Mouse (Mus musculus): ENCODE measurements at regions not wholly inside any gene's neighbourhood (a gene's known extent, or its start where the extent isn't known, plus 50 kb on each side); places are given as distances from the start of the nearest gene placed in this dataset.

DNA sequence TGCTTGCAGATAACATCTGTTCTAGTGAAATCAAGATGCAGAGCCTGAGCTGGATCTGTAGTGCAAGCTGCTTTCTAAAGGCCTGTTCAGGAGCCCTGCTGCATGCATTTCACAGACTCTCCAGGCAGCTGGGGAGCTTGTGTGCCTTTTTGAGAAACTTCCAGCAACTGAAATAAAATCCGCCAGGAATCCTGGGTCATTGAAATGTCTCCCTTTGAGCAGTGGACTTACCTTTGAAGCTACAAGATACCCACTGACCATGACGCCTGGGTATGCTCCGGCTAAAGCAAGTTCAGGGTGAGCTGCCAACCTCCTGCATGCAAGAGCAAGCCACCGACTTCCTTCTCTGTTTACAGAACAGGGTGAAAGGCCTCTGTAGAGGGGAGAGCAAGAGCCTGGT lies 278.7 kb downstream of the Cenpw start:
- no peak overlapping the region for H3K4me2 ChIP-seq (replicated peaks)
- no peak overlapping the region for H3K9ac ChIP-seq (replicated peaks)
- no peaks in the 10 kb centered on the region for H3K27me3 ChIP-seq
- H3K9me3 ChIP-seq = no peaks in the 10 kb centered on the region
- H3K27ac ChIP-seq = no peak overlapping the region
- ATAC-seq = no peak
- no peaks in the 10 kb centered on the region for H3K4me1 ChIP-seq (replicated peaks)
- no peaks in the 10 kb centered on the region for H3K36me3 ChIP-seq
- 33% methylated on average over 4 of the region's 4 CpGs for WGBS
- no peak overlapping the region for H3K4me3 ChIP-seq (replicated peaks)

DNA sequence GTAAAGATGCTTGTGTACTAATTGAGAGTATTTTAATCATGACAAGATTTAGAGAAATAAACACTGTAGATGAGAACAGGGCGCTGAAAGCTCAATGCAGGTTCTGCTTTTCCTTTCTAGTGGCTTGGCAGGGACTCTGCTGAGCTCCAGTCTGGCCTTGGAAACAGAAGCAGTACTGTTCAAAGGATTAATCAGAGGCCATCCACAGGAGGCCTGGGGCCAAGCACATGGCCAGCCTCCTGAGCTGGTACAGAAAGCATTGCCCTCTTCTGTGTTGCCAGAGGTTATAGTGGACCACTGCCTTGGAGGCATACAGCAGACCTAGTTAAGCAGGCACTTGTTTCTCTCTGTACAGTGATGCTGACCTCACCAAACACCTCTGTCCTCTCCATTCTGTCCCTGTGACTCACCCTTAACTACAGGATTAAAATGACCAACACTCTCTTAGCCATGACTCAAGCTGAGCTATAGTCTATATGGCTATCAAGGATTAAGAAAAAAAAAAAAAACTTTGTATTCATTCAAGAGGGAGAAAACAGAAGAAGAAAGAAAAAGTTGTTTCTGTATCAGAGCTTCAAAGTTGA lies 302.5 kb downstream of the Cenpw start:
- H3K27me3 ChIP-seq = no peaks in the 10 kb centered on the region
- whole genome bisulfite sequencing = 31% methylated on average over 1 of the region's 1 CpGs
- no peaks in the 10 kb centered on the region for H3K9me3 ChIP-seq
- H3K4me3 ChIP-seq (replicated peaks) = no peak overlapping the region
- H3K4me1 ChIP-seq (replicated peaks) = no peaks in the 10 kb centered on the region
- ATAC-seq = no peak
- H3K4me2 ChIP-seq (replicated peaks) = no peak overlapping the region
- H3K36me3 ChIP-seq = no peaks in the 10 kb centered on the region
- H3K9ac ChIP-seq (replicated peaks) = no peak overlapping the region
- no peak overlapping the region for H3K27ac ChIP-seq

DNA sequence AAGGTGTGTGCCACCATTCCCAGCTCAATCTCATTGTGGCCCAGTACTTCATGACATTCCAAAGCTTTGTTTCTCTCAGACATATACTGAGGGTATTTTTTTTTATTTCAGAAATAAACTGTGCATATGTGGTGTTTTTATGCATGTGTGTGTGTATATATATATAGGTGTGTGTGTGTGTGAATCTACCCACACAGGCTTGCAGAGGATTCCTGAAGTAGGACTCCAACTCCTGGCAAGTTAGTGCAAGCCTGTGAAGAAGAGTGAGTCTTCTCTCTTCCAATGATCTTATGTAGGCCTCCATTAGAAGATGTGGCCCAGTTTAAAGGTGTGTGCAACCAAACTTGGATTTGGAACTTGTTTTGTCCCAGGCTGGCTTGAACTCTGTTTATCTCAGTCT lies 328.9 kb upstream of the Rspo3 start:
- H3K27me3 ChIP-seq = no peaks in the 10 kb centered on the region
- H3K4me1 ChIP-seq (replicated peaks) = no peaks in the 10 kb centered on the region
- no peak overlapping the region for H3K27ac ChIP-seq
- H3K4me3 ChIP-seq (replicated peaks) = no peak overlapping the region
- ATAC-seq = no peak
- H3K9ac ChIP-seq (replicated peaks) = no peak overlapping the region
- H3K36me3 ChIP-seq = no peaks in the 10 kb centered on the region
- no peak overlapping the region for H3K4me2 ChIP-seq (replicated peaks)
- H3K9me3 ChIP-seq = no peaks in the 10 kb centered on the region

- Histone ChIP-seq H3K4me1 (replicated peaks) (no peaks in the 10 kb centered on the region), H3K4me3 (replicated peaks) (no peak overlapping the region), H3K36me3 (no peaks in the 10 kb centered on the region), H3K9me3 (no peaks in the 10 kb centered on the region), H3K27me3 (no peaks in the 10 kb centered on the region), H3K27ac (no peak overlapping the region), H3K4me2 (replicated peaks) (no peak overlapping the region), H3K9ac (replicated peaks) (no peak overlapping the region)
- ATAC-seq = no peak
- WGBS = 7% methylated on average over 2 of the region's 2 CpGs
Measured at GRCm38 (mm10) chr10:29855749-29856313, 320.2 kb upstream of the Rspo3 start.

DNA sequence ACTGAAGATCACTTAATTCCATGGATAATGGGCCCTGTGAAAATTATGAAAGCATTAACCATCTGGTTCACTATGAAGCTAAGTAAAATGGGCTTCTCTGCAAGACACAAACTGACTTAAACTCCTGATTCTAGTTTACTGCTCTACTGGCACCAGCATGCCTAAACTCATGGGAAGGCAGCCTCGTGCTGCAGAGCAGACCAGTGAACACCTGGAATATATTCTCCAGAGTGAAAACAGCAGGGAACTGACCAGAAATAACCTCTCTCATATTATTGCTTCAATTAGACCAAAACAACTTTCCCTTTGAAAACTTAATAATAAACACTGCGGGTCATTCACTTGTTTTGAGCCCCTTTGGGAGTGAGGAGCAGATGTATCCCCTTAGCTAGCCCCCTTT lies 316.8 kb upstream of the Rspo3 start:
- H3K36me3 ChIP-seq = no peaks in the 10 kb centered on the region
- no peak overlapping the region for H3K27ac ChIP-seq
- H3K9me3 ChIP-seq = no peaks in the 10 kb centered on the region
- no peak overlapping the region for H3K4me2 ChIP-seq (replicated peaks)
- ATAC-seq = no peak
- H3K4me1 ChIP-seq (replicated peaks) = no peaks in the 10 kb centered on the region
- no peak overlapping the region for H3K9ac ChIP-seq (replicated peaks)
- no peak overlapping the region for H3K4me3 ChIP-seq (replicated peaks)
- no peaks in the 10 kb centered on the region for H3K27me3 ChIP-seq
- whole genome bisulfite sequencing = 74% methylated on average over 2 of the region's 2 CpGs

DNA sequence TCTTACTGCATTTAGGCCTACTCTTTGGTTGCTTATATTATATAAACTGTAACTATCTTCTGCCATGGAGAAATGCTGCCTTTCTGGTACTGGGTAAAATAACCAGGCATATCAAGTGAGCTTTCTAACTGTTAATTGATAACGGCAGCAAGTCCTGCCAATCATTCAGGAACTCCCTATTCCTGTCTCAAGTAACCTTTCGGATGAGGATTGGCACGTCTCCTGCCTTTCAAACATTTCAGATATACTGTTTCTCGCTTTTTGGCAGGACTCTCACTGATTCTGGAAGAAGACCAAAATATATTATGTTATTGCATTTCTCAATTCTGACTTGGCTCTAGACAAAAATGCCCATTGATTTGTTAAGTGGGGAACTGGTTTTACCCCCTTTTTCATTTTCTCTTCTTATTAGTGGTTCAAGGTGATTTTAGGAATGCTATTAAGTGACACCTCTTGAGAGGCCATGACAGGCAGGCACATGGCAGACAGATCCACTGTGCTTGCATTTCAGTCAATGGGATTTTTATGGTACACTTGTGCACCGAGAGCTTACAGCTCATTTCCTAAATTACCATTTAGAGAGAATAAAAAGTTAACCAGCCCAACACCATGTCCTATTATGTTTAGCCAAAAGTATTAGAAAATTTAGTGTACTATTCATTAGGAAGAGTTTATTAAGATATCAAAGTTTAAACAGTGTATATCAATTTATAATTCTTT lies 289.4 kb upstream of the Rspo3 start:
- Histone ChIP-seq H3K9me3 (no peaks in the 10 kb centered on the region), H3K4me3 (replicated peaks) (no peak overlapping the region), H3K4me1 (replicated peaks) (no peaks in the 10 kb centered on the region), H3K36me3 (no peaks in the 10 kb centered on the region), H3K9ac (replicated peaks) (no peak overlapping the region), H3K4me2 (replicated peaks) (no peak overlapping the region), H3K27ac (no peak overlapping the region), H3K27me3 (no peaks in the 10 kb centered on the region)
- ATAC-seq = no peak
- 85% methylated on average over 5 of the region's 5 CpGs for WGBS

DNA sequence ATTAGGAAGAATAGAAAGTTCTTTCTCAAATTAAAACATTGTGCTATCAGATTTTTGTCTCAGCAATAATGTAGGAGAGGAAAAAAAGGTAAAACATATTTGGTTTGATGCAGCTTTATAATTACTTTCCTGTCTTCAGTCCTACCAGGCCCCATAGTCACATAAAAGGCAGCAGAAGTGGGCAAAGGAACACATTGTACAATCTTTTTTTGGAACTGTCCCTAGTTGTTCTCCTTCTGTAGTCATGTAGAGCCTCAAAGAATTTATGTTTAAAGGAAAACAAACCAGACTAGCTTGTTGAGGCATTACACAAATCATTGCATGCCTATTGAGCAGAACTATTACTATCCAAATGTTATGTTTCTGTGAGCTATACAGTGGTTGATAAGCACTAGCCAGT lies 288.7 kb upstream of the Rspo3 start:
- Histone ChIP-seq H3K4me2 (replicated peaks) (no peak overlapping the region), H3K36me3 (no peaks in the 10 kb centered on the region), H3K9me3 (no peaks in the 10 kb centered on the region), H3K27me3 (no peaks in the 10 kb centered on the region), H3K4me1 (replicated peaks) (no peaks in the 10 kb centered on the region), H3K9ac (replicated peaks) (no peak overlapping the region), H3K27ac (no peak overlapping the region), H3K4me3 (replicated peaks) (no peak overlapping the region)
- ATAC-seq = no peak

DNA sequence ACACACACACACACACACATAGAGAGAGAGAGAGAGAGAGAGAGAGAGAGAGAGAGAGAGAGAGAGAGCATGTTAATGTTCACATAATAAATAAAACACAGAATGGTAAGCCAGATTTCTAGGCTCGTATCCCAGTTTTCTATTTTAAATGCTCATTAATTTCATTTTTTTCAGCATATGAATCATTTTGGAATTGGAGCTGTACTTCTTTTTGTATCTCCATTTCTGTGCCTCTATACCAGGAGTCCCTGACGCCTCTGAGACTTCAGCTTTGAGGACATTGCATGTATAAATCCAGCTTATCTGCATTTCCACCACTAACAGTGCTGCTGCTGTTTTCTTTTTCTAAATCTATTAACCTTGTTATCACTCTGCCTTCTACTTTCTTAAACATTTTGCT lies 287.5 kb upstream of the Rspo3 start:
- H3K4me2 ChIP-seq (replicated peaks) = no peak overlapping the region
- H3K27ac ChIP-seq = no peak overlapping the region
- 85% methylated on average over 2 of the region's 2 CpGs for WGBS
- no peak overlapping the region for H3K9ac ChIP-seq (replicated peaks)
- no peak overlapping the region for H3K4me3 ChIP-seq (replicated peaks)
- H3K27me3 ChIP-seq = no peaks in the 10 kb centered on the region
- H3K4me1 ChIP-seq (replicated peaks) = no peaks in the 10 kb centered on the region
- ATAC-seq = no peak
- no peaks in the 10 kb centered on the region for H3K9me3 ChIP-seq
- no peaks in the 10 kb centered on the region for H3K36me3 ChIP-seq

- H3K9me3 ChIP-seq = no peaks in the 10 kb centered on the region
- ATAC-seq = peak; percentile 45; the same call in 1 of the 2 replicates
- H3K27me3 ChIP-seq = no peaks in the 10 kb centered on the region
- H3K4me3 ChIP-seq (replicated peaks) = no peak overlapping the region
- no peaks in the 10 kb centered on the region for H3K4me1 ChIP-seq (replicated peaks)
- H3K36me3 ChIP-seq = no peaks in the 10 kb centered on the region
- 50% methylated on average over 6 of the region's 6 CpGs for WGBS
- H3K4me2 ChIP-seq (replicated peaks) = no peak overlapping the region
- no peak overlapping the region for H3K9ac ChIP-seq (replicated peaks)
- H3K27ac ChIP-seq = no peak overlapping the region
Measured at GRCm38 (mm10) chr10:29803915-29804545, 268.4 kb upstream of the Rspo3 start.

GRCm38 (mm10) chr10:29802637-29803036 lies 267.0 kb upstream of the Rspo3 start:
- no peaks in the 10 kb centered on the region for H3K9me3 ChIP-seq
- H3K9ac ChIP-seq (replicated peaks) = no peak overlapping the region
- H3K27me3 ChIP-seq = no peaks in the 10 kb centered on the region
- H3K4me2 ChIP-seq (replicated peaks) = no peak overlapping the region
- H3K27ac ChIP-seq = no peak overlapping the region
- no peak for ATAC-seq
- no peaks in the 10 kb centered on the region for H3K4me1 ChIP-seq (replicated peaks)
- 96% methylated on average over 3 of the region's 3 CpGs for WGBS
- no peak overlapping the region for H3K4me3 ChIP-seq (replicated peaks)
- H3K36me3 ChIP-seq = no peaks in the 10 kb centered on the region

DNA sequence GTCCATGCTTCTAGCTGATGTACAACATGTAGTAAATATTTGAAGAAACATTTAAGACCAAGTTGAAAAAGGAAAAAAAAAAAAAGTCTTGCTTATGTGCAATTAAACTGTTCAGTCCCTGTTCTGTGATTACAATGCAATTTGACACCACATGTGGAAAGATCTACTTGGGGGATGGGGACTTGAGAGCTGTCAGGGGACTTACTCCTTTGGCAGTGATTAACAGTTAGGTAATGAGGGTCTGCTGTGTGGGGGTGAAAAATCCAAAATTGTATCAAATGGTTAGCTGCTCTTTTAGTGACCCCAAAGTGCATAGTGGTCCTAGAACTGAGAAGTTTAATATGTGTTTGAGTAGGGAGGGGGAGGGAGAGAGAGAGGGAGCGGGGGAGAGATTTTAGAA lies 259.0 kb upstream of the Rspo3 start:
- no peaks in the 10 kb centered on the region for H3K36me3 ChIP-seq
- no peak overlapping the region for H3K4me2 ChIP-seq (replicated peaks)
- H3K27ac ChIP-seq = no peak overlapping the region
- no peak for ATAC-seq
- no peaks in the 10 kb centered on the region for H3K27me3 ChIP-seq
- no peak overlapping the region for H3K9ac ChIP-seq (replicated peaks)
- no peak overlapping the region for H3K4me3 ChIP-seq (replicated peaks)
- no peaks in the 10 kb centered on the region for H3K9me3 ChIP-seq
- H3K4me1 ChIP-seq (replicated peaks) = no peaks in the 10 kb centered on the region
- 100% methylated on average over 1 of the region's 1 CpGs for WGBS

DNA sequence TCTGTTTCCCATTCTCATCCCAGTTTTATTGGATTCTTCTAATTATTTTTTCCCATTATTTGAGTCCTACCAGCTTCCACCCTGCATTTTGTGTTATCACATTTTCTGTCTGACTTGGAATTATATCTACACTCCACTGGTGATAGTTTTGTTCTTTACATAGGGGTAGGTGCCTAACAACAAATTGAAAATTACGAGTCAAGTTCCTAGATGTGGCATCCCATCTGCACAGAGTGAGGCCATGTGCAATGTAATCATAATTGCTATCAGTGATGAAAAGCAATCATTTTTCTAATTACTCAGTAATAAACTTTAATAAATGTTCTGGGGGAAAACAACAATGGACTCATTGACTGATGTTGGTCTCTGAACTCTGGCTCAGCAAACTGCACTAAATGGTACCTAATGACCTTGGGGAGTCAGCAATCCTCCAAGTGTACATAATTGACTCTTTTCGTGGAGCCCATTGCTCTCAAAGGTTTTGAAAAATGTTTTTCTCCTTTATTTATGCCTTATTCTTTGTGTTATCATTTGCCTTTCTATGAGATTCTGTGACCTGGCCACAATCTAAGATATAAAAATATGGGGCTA lies 250.6 kb upstream of the Rspo3 start:
- Histone ChIP-seq H3K4me1 (replicated peaks) (no peaks in the 10 kb centered on the region), H3K27me3 (no peaks in the 10 kb centered on the region), H3K4me3 (replicated peaks) (no peak overlapping the region), H3K36me3 (no peaks in the 10 kb centered on the region), H3K4me2 (replicated peaks) (no peak overlapping the region), H3K9me3 (no peaks in the 10 kb centered on the region), H3K9ac (replicated peaks) (no peak overlapping the region), H3K27ac (no peak overlapping the region)
- no peak for ATAC-seq
- 79% methylated on average over 2 of the region's 2 CpGs for WGBS
